Mouse (Mus musculus): ENCODE results near the gene Nudt7. TPM values are rescaled to one million over a fixed set of nuclear protein-coding genes. Genes with fewer than 3 reads are reported as not detected.

Gene Nudt7
- polyA plus RNA-seq, 1 experiment from 2014 or later: 55.7 TPM

GRCm38 (mm10) chr8:114121781-114122180 is 11.6 kb upstream of the Nudt7 start:
- no peaks in the 10 kb centered on the region for H3K9me3 ChIP-seq (ENCODE audit: control insufficient read depth)
- no peak for ATAC-seq
- H3K4me3 ChIP-seq (ENCODE audit: low read depth, low read length): no peak overlapping the region
- H3K36me3 ChIP-seq (ENCODE audit: control insufficient read depth, insufficient read depth): no peaks in the 10 kb centered on the region
- no peaks in the 10 kb centered on the region for H3K27me3 ChIP-seq (replicated peaks; ENCODE audit: control insufficient read depth, insufficient read depth, low read length)
- no peak overlapping the region for H3K27ac ChIP-seq (ENCODE audit: low read depth, low read length)
- H3K4me2 ChIP-seq (replicated peaks; ENCODE audit: low read depth): no peak overlapping the region
- WGBS: 95% methylated on average over 1 of the region's 1 CpGs
- no peaks in the 10 kb centered on the region for H3K4me1 ChIP-seq (replicated peaks; ENCODE audit: control insufficient read depth, insufficient read depth, low read length)
- no peak overlapping the region for H3K9ac ChIP-seq (ENCODE audit: low read depth, low read length)
- TF ChIP-seq CTCF (IDR thresholded peaks at IDR 0.05; ENCODE audit: low read depth): no peak

- Histone ChIP-seq H3K9ac (ENCODE audit: low read depth, low read length) (no peak overlapping the region), H3K27ac (ENCODE audit: low read depth, low read length) (no peak overlapping the region), H3K4me1 (replicated peaks; ENCODE audit: control insufficient read depth, insufficient read depth, low read length) (no peaks in the 10 kb centered on the region), H3K4me2 (replicated peaks; ENCODE audit: low read depth) (no peak overlapping the region), H3K36me3 (ENCODE audit: control insufficient read depth, insufficient read depth) (no peaks in the 10 kb centered on the region), H3K27me3 (replicated peaks; ENCODE audit: control insufficient read depth, insufficient read depth, low read length) (no peaks in the 10 kb centered on the region), H3K4me3 (ENCODE audit: low read depth, low read length) (no peak overlapping the region), H3K9me3 (ENCODE audit: control insufficient read depth) (no peaks in the 10 kb centered on the region)
- no peak for TF ChIP-seq CTCF (IDR thresholded peaks at IDR 0.05; ENCODE audit: low read depth)
- ATAC-seq: no peak
- WGBS: 63% methylated on average over 3 of the region's 3 CpGs
Observed at GRCm38 (mm10) chr8:114123611-114124010, 9.7 kb upstream of the Nudt7 start.

DNA sequence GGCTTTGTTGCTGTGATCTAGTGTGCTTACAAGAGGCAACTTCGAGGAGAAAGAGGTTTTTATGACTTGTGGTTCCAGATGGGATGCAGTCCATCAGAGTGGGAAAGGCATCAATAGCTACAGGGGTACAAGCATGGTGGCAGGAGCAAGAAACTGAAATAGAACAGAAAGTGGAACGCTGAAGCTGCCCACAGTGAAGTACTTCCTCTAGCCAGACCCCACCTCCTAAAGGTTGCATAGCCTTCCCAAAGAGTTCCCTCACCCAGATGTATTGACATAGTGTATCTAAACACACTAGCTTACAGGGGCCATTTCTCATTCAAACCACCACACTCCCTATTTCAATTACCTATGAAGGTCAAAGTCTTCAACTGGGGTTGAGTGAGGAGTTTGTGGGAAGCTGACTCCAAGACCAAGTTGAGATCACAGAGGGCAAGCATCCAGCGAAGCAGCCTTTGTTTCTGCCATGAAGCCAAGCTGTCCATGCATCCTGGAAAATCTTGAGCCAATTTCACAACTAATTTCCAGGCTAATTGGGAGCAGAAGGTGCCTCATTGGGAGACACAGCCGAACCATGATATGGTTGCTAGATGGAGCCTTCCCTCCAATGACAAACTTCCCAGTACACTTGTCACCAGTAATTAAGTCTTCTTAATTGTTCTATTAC is 9.1 kb upstream of the Nudt7 start:
- H3K4me3 ChIP-seq (ENCODE audit: low read depth, low read length): no peak overlapping the region
- no peak for ATAC-seq
- no peaks in the 10 kb centered on the region for H3K4me1 ChIP-seq (replicated peaks; ENCODE audit: control insufficient read depth, insufficient read depth, low read length)
- no peak for TF ChIP-seq CTCF (IDR thresholded peaks at IDR 0.05; ENCODE audit: low read depth)
- no peak overlapping the region for H3K4me2 ChIP-seq (replicated peaks; ENCODE audit: low read depth)
- H3K27ac ChIP-seq (ENCODE audit: low read depth, low read length): no peak overlapping the region
- H3K36me3 ChIP-seq (ENCODE audit: control insufficient read depth, insufficient read depth): no peaks in the 10 kb centered on the region
- WGBS: 85% methylated on average over 4 of the region's 4 CpGs
- no peaks in the 10 kb centered on the region for H3K27me3 ChIP-seq (replicated peaks; ENCODE audit: control insufficient read depth, insufficient read depth, low read length)
- H3K9ac ChIP-seq (ENCODE audit: low read depth, low read length): no peak overlapping the region
- H3K9me3 ChIP-seq (ENCODE audit: control insufficient read depth): no peaks in the 10 kb centered on the region

DNA sequence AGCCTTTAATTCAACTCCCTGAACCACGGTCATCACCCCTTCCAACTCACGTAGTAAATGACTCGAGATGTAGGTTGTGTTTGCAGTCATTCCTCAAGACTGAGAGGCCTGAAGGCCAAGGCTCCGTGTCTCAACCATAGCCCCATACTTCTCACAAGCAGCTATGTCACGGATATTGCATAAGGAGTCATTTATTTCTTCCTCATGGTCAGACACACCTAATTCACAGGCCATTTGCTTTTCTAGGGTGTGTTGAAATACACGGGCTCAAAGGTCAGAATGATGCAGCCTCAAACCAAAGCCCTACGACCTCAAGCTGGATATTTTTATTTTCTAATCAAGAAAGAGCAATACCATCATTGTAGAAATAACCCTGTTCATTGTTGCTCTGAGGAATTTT is 2.5 kb upstream of the Nudt7 start:
- WGBS: 42% methylated on average over 7 of the region's 7 CpGs
- peak; percentile 71 for ATAC-seq
- peak overlapping the region; percentile 71; the same call in 1 of the 2 replicates for H3K27ac ChIP-seq (ENCODE audit: low read depth, low read length)

DNA sequence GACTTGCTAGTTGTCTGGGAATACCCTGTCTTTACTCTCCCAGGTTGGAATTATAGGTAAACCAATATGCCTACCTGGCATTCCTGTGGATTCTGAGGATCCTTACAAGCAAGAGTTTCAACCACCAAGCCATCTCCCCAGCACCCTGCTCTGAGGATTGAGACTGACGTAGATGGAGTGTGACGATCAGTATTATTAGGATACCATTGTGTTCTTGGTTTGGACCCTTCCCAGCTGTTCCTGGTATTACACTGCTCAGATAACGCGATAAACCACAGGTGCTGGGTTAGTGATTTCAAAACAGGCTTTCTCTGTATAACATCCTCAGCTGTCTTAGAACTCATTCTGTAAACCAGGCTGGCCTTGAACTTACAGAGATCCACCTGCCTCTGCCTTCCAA is 1.9 kb upstream of the Nudt7 start:
- ATAC-seq: no peak

More for the DNA sequence above, 2.5 kb upstream of the Nudt7 start:
- Histone ChIP-seq H3K9me3 (ENCODE audit: control insufficient read depth) (no peaks in the 10 kb centered on the region), H3K36me3 (ENCODE audit: control insufficient read depth, insufficient read depth) (no peaks in the 10 kb centered on the region), H3K9ac (ENCODE audit: low read depth, low read length) (no peak overlapping the region), H3K4me2 (replicated peaks; ENCODE audit: low read depth) (no peak overlapping the region), H3K4me1 (replicated peaks; ENCODE audit: control insufficient read depth, insufficient read depth, low read length) (no peaks in the 10 kb centered on the region), H3K4me3 (ENCODE audit: low read depth, low read length) (no peak overlapping the region), H3K27me3 (replicated peaks; ENCODE audit: control insufficient read depth, insufficient read depth, low read length) (no peaks in the 10 kb centered on the region)
- TF ChIP-seq CTCF (IDR thresholded peaks at IDR 0.05; ENCODE audit: low read depth): no peak

GRCm38 (mm10) chr8:114133050-114133509 is 277 bp upstream of the Nudt7 start:
- H3K36me3 ChIP-seq (ENCODE audit: control insufficient read depth, insufficient read depth): no peaks in the 10 kb centered on the region
- no peak overlapping the region for H3K27ac ChIP-seq (ENCODE audit: low read depth, low read length)
- 25% methylated on average over 14 of the region's 14 CpGs for WGBS
- no peaks in the 10 kb centered on the region for H3K4me1 ChIP-seq (replicated peaks; ENCODE audit: control insufficient read depth, insufficient read depth, low read length)
- peak overlapping the region; percentile 58 for H3K4me2 ChIP-seq (replicated peaks; ENCODE audit: low read depth)
- no peaks in the 10 kb centered on the region for H3K9me3 ChIP-seq (ENCODE audit: control insufficient read depth)
- H3K27me3 ChIP-seq (replicated peaks; ENCODE audit: control insufficient read depth, insufficient read depth, low read length): no peaks in the 10 kb centered on the region
- ATAC-seq: no peak
- TF ChIP-seq CTCF (IDR thresholded peaks at IDR 0.05; ENCODE audit: low read depth): no peak
- peak overlapping the region; percentile 53 for H3K4me3 ChIP-seq (ENCODE audit: low read depth, low read length)
- H3K9ac ChIP-seq (ENCODE audit: low read depth, low read length): no peak overlapping the region

More for the DNA sequence above, 1.9 kb upstream of the Nudt7 start:
- Histone ChIP-seq H3K27me3 (replicated peaks; ENCODE audit: control insufficient read depth, insufficient read depth, low read length) (no peaks in the 10 kb centered on the region), H3K4me2 (replicated peaks; ENCODE audit: low read depth) (no peak overlapping the region), H3K4me1 (replicated peaks; ENCODE audit: control insufficient read depth, insufficient read depth, low read length) (no peaks in the 10 kb centered on the region), H3K4me3 (ENCODE audit: low read depth, low read length) (no peak overlapping the region), H3K9ac (ENCODE audit: low read depth, low read length) (no peak overlapping the region), H3K9me3 (ENCODE audit: control insufficient read depth) (no peaks in the 10 kb centered on the region), H3K36me3 (ENCODE audit: control insufficient read depth, insufficient read depth) (no peaks in the 10 kb centered on the region), H3K27ac (ENCODE audit: low read depth, low read length) (peak overlapping the region; percentile 71)
- 72% methylated on average over 4 of the region's 4 CpGs for WGBS
- TF ChIP-seq CTCF (IDR thresholded peaks at IDR 0.05; ENCODE audit: low read depth): no peak

Data from intestine, postnatal 0 days (tissue).